Mouse (Mus musculus): ENCODE measurements around the gene Itih1.

Itih1 gene

DNA sequence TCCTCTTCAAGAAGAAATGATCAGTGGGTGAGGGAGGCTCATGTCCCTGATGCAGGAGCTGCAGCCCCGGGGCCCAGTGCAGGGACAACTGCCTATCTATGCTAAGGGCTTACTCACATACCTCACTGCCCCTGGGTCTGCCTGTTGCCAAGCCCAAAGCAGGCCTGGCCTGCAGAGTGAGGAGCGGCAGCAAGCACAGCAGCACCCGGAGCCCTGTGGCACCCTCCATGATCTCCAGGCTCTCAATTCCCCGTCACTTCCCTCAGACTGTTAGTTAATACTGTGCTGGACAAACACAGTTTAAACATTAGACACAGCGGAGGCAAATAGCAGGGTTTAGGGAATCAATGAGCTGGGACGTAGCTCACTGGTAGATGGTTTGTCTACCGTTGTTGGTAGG is at the start of gene Itih1:
Gene Itih1, minus strand, starts transcription at position 252 of the 400 bp plus-strand sequence.
- DNase-seq (ENCODE audit: low read depth), result no peak

DNA sequence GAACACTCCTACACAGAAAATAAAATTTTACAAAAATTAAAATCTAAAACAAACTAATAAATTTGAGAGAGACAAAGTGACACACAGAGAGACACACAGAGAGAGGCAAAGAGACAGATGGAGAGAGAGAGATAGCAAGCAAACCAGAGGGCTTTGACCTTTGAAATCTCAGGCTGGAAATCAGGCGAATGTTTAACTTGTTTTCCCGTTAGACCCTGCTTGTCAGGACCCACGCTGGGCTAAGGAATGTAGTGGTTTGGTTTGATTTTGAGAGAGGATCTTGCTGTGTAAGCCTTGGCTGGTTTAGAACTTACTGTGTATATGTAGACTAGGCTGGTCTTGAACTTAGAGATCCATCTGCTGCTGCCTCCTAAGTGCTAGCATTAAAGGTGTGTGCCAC is 33.1 kb upstream of the Itih1 start:
- no peak for DNase-seq (ENCODE audit: low read depth)

- DNase-seq (ENCODE audit: low read depth), result peak; percentile 8
Observed at GRCm38 (mm10) chr14:30974204-30974603, 31.1 kb upstream of the Itih1 start.

GRCm38 (mm10) chr14:30960366-30960765 is 17.3 kb upstream of the Itih1 start:
- no peak for DNase-seq (ENCODE audit: low read depth)

DNA sequence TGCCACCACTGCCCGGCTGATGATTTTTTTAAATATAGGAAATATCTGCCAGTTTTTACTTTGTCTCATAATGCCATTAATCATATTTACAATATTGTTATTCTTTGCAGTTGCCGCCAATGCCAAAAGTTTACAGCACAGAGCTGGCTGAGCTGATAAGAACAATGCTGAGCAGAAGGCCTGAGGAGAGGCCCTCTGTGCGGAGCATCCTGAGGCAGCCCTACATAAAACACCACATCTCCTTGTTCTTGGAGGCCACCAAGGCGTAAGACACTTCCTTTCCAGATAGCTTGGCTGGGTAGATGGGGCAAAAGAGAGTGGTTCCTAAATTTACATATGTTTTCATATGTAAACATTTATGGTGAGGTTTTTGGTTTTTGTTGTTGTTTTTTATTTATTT is 15.9 kb upstream of the Itih1 start:
- no peak for DNase-seq (ENCODE audit: low read depth)

GRCm38 (mm10) chr14:30958517-30958916 is 15.4 kb upstream of the Itih1 start:
- DNase-seq (ENCODE audit: low read depth), result no peak

GRCm38 (mm10) chr14:30951154-30951825 is 8.2 kb upstream of the Itih1 start, which contains the start of gene Nek4:
Gene Nek4, plus strand, starts transcription at chr14:30951377.
- DNase-seq (ENCODE audit: low read depth), result peak; percentile 98

DNA sequence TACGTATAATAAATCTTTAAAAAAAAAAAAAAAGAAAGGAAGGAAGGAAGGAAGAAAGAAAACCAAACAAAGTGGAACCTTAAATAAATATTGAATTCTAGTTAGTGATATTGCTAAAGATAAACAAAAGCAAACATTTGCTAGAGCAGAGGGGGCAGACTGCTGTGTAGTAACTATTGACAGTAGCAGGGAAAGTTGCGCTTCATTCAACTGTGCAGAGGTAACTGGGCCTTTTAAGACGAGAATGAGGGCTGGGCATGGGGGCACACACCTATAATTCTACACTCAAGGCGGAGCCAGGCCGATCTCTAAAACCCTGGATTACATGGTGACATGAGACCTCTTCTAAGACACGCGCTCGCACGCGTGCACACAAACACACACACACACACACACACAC is 6.9 kb upstream of the Itih1 start:
- no peak for DNase-seq (ENCODE audit: low read depth)

DNA sequence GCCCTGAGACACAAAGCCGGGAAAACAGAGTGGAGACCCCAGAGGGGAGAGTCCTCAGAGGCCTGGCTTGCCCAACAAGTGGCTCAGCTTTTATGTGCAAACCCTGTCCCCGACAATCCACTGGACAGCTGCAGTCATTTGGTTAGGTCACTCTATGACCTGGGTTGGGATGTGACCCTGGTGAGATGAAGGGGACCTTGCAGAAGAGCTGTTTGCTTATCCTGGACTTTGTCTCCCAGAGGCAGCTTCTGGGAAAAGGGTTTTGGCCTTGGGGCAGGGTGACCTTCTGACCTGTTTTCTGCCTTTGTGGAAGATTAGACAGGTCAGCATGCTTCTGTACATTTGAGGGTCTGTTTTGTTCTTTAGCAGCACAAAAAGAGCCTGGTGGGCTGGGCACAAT is 1.7 kb upstream of the Itih1 start:
- DNase-seq (ENCODE audit: low read depth), result no peak

DNA sequence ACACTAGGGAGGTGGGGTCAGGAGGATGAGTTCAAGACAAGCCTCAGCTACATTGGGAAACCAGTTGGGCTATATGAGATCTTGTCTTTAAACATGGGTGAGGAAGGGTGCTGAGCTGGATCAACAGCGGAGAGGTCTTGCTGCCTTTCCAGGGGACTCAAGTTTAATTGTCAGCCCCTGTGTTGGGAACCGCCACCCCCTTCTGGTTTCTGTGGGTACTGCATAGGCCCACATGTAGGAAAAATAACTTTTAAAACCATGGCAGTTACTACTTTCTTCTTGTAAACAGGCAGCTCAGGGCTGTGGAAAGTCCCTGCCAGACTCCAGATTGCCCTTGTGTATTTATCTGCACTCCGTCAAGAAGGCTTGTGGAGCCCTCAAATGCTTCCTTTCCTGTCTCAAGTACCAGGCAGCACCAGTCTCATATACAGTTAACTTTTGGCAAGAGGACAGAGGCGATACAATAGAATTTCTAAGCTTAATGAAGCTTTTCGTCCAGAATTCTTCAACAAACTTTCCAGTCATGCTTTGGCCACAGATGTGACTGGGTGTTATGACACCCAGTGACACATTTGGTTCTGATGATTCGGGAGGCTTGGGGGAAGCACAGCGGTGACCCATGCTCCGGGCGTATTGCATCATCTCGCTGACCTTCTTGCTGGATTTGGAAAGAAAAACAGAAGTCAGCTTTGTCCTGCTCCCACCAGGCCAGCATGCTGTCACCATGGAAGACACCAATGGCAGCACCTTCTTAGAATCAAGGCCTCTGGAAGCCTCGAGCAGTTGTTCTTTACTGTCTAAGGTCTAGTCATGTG is 978 bp upstream of the Itih1 start:
- DNase-seq (ENCODE audit: low read depth), result peak; percentile 83

DNA sequence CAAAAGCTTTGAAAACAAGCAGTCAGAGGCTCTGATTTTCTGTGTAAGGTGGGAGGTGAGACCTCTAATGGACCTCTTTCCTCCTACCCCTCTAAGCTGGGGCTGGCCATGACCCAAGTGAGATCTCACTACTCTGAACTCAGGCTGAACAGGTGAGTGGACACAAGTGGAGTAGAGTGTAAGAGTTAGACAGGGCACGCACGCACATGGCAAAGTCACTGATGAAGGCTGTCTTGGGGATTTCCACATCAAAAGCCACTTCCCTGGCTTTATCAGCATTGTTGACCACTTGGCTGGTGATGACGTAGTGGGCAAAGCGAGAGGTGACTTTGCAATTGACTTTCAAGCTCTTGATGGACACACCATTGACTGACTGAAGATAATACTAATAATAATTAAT is 835 bp downstream of the Itih1 start:
- peak; percentile 65 for DNase-seq (ENCODE audit: low read depth)

DNA sequence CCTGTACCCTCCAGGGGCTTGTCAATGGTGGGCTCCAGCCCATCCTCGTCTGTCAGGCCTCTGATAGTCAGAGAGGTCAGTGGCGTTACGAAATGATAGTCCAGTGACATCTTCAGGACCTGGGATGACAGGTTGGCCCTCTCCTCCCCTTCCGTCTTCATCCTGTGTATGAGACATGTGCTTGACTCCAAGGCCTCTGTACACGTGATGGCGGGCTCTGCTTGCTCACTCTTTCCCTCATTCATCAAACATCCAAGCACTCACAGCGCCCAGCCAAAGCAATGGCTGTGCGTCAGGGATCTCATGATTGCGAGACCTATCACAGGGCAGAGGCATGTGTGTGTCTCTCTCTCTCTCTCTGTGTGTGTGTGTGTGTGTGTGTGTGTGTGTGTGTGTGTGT is 9.7 kb downstream of the Itih1 start:
- no peak for DNase-seq (ENCODE audit: low read depth)

- no peak for DNase-seq (ENCODE audit: low read depth)
Observed at GRCm38 (mm10) chr14:30930386-30930785, 12.7 kb downstream of the Itih1 start.

- DNase-seq (ENCODE audit: low read depth), result no peak
Observed at GRCm38 (mm10) chr14:30925492-30925891, 17.6 kb downstream of the Itih1 start.

GRCm38 (mm10) chr14:30923375-30924105 is 19.5 kb downstream of the Itih1 start, which contains the start of gene Itih3:
Gene Itih3, minus strand, starts transcription at chr14:30923760.
- no peak for DNase-seq (ENCODE audit: low read depth)

GRCm38 (mm10) chr14:30922053-30922670 is 20.9 kb downstream of the Itih1 start:
- no peak for DNase-seq (ENCODE audit: low read depth)

DNA sequence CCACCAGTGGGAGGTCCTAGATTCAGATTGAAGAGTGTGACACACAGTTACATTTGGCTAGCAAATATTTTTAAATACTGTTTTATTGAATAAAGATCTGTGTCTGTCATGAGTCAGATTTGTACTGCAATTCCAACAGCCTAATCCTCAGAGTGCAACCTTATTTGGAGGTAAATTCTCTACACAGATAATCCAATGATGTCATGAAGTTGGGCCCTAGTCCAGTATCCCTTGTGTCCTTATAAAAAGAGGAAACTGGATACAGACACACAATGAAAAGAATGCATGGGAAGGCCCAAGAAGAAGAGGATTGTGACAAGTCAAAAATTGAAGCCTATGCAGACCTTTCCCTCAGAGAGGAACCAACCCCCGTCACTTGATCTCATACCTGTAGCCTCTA is 26.6 kb downstream of the Itih1 start:
- no peak for DNase-seq (ENCODE audit: low read depth)

DNA sequence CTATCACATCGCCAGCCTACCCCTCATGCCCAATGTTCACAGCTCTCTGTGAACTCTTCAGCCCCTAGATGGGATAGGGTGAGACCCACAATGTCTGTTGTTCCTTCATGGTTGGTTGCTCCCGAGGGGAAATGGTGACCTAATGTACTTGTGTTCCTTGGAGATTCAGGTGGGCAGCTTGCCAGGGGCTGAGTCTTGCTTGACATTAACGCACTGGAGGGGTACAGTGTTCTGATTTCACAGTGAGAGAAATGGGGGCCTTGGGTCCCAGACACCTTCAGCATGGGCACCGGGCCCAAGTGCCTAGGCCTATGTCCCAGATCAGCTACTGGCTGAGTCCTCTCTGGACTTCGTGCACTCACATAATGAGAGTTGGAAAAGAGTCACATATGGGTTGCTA is 29.7 kb downstream of the Itih1 start:
- DNase-seq (ENCODE audit: low read depth), result no peak

DNA sequence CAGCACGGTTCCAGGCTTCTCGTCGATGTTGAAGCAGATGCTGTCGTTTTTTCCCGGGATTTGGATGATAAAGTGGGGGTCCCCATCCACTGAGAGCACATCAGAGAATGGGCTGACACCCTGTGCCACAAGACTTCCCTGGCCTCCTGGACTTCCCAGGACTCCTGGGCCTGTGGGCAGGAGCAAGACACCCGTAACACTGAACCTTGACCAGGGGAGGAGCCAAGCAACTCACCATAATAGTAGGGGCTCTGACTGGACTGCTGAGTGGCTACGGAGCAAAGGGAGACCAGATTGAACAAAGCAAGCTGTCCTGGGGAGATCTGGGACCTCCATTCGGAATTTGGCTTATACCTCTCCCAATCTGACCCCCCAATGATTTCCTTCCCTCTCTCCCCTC is 30.4 kb downstream of the Itih1 start:
- no peak for DNase-seq (ENCODE audit: low read depth)

DNA sequence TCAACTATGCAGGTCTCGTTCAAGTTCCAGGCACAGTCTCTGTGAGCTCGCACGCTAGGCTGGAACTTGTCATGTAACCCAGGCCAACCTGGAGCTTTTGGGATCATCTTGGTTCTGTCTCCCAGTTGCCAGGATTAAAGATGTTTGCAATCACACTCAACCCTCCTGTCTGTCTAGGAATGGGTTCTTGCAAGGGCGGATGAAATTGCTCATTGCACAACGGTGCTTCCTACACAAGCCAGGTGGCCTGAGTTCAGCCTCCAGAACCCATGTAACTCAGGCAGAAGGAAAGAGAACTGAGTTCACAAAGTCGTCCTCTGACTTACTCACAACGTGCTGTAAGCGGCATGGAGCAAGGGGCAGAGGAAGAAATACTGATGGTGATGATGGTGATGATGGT is 31.9 kb downstream of the Itih1 start:
- no peak for DNase-seq (ENCODE audit: low read depth)

DNA sequence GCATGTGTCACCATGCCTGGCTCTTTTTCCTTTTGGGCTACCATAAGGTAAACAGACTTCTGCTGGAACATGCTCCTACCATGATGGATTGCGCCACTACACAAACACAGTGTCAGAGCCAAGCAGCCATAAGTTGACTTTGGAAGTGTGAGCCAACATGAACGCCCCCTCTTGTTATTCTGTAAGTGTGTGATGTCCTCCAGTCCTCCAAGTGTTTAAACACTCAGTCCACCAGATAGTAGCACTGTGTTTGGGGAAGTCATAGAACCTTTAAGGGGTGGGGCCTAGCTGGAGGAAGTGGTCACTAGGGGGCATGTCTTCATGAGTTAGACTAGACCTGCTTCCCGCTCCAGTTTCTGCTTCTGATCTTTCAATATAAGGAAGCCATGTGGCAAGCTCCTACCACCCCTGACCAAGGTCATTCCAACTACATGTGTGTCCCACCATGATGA is 35.2 kb downstream of the Itih1 start:
- peak; percentile 72 for DNase-seq (ENCODE audit: low read depth)

DNA sequence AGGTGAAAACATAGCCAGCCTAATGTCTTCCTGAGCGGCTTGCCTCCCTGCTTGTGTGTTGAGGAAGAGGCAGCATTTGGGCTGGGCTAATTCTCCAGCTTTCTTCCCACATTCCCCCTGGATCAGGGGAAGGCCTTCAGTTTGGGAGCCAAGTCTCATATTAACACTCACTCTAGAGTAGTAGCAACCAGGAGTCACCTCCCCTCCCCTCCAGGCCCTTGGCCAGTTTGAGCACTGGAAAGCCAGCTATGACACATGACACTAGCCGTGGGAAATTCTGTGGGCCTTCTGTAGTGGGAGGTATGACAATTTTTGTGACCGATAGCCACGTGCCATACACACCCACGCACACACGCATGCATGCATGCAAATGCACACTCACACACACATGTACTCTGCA is 37.1 kb downstream of the Itih1 start:
- DNase-seq (ENCODE audit: low read depth), result no peak

All from 416B (cell line).